Mouse (Mus musculus) urinary bladder, postnatal 4 days (tissue): ENCODE measurements around the gene Icam4.
"Not testable (repeated sequence)": the region's sequence is repeated elsewhere in the genome, so short reads cannot be mapped to it uniquely, and the experiment has no call there.

Experiments
- DNase-seq, 2 experiments: peaks; one replicate each; pipeline ENCODE4 v3.0.0; 2021 to 2022; ENCODE audit warnings: low spot score in 2 of 2

Icam4 gene

DNA sequence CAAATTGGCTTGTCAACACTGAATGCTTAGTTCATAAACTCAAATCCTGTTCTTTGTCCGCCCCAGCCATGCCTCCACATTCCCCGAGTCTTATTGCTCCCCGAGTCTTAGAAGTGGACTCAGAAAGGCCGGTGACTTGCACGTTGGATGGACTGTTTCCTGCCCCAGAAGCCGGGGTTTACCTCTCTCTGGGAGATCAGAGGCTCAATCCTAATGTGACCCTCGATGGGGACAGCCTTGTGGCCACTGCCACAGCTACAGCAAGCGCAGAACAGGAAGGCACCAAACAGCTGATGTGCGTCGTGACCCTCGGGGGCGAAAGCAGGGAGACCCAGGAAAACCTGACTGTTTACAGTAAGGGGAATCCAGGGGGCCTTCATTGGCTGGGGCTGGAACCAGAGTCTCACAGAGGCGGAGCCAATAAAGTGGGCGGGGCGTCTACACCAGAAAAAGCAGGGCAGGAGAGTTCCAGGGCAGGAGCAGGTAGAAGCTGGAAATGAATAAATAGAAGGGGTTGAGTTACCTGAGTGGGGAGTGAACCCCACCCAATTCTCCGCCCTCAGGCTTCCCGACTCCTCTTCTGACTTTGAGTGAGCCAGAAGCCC is 5.4 kb downstream of the Icam4 start:
- DNase-seq = no peak

DNA sequence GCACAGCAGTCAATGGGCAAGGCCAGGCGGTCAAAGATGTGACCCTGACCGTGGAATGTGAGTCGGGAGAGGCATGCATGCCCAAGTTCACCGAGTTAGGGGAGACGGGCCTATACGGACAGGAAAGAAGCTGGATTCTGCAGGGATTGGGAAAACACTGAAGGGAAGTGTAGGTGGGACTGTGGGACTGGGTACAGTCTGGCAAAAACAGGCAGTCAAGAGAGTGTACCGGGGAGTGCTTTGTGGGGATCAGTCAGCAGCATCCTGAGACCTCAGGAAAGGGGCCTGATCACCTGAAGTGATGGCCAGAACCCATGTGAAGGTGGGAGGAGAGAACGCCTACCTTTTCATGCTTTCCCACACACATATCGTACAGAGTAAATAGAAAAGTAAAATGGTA is 6.4 kb downstream of the Icam4 start:
- no peak for DNase-seq

DNA sequence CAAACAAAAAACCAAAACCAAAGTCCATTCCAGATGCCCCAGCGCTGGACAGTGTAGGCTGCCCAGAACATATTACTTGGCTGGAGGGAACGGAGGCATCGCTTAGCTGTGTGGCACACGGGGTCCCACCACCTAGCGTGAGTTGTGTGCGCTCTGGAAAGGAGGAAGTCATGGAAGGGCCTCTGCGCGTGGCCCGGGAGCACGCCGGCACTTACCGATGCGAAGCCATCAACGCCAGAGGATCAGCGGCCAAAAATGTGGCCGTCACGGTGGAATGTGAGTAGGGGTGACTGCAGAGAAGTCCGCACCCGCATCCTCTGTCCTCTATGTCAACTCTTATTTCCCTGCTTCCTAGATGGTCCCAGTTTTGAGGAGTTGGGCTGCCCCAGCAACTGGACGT is 7.0 kb downstream of the Icam4 start:
- no peak for DNase-seq

DNA sequence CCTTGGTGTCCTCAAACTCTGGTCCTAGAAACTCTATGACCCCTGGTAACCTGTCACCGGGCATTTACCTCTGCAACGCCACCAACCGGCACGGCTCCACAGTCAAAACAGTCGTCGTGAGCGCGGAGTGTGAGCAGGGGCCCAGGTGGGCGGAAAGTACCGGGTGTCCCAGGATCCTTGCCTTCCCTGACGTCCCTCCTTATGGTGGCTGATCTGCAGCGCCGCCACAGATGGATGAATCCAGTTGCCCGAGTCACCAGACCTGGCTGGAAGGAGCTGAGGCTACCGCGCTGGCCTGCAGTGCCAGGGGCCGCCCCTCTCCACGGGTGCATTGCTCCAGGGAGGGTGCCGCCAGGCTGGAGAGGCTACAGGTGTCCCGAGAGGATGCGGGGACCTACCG is 7.5 kb downstream of the Icam4 start:
- no peak for DNase-seq

DNA sequence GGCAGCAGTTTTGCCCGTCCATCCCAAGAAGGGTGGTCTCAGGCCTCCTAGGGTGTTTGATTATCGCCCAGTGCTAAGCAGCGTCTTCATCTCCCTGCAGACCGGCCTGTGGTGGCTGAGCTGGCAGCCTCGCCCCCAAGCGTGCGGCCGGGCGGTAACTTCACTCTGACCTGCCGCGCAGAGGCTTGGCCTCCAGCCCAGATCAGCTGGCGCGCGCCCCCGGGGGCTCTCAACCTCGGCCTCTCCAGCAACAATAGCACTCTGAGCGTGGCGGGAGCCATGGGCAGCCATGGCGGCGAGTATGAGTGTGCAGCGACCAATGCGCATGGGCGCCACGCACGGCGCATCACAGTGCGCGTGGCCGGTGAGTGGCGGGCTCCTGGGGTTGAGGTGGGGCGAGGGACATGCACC is 8.3 kb downstream of the Icam4 start:
- peak in 1 of 2 experiments; percentile 37 for DNase-seq

DNA sequence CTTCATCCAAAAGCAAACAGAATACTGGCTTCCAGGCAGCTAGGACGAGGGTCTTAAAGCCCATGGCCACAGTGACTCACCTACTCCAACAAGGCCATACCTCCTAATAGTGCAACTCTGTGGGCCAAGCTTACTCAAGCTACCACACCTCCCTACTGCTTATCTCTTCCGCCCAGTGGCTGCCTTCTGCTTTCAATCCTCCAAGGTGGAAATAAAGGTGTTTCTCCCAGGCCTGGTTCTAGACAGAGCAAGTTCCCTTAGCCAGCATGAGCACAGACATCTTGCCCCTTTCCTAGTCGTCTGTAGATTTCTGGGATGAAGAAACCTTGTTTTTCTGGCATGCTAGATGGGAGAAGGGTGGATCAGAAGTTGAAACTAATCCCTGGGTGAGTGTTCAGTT is 10.6 kb downstream of the Icam4 start:
- DNase-seq = no peak

DNA sequence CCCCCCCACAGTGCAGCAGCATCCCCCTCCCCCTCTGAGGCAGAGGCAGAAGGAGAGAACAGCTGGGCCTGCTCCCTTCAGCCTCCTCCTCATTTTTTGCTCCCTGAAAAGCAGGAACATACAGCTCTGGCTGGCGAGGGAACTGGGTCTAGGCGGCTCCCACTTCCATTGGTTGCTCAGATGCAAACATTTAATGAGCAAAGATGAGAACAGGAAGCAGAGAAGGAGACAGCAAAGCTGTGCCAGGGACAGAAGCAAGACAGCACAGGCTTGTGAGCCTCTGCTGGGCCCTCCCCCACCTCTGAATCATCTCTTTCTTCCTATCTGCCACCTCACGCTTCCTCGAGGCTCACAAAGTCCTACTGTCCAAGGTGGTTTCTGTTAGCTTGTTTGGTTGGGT is 12.1 kb downstream of the Icam4 start:
- no peak for DNase-seq

DNA sequence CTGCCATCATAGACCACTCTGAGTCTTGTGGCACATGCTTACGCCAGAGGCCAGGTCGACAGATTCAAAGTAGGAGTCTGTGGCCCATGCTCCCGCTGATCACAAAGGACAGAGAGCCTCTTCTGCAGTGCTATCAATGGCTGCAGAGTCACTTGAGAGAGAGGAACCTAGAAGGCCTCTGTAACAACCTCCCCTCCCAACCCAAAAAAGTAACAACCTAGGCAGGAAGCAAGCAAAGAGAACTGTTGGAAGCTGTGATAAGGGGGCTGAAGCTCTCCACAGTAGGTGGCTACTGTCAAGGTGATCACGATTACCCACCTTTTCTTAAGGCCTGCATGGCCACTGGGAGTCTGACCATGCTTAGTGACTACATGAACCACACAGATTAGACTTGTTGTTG is 14.4 kb downstream of the Icam4 start:
- no peak for DNase-seq

DNA sequence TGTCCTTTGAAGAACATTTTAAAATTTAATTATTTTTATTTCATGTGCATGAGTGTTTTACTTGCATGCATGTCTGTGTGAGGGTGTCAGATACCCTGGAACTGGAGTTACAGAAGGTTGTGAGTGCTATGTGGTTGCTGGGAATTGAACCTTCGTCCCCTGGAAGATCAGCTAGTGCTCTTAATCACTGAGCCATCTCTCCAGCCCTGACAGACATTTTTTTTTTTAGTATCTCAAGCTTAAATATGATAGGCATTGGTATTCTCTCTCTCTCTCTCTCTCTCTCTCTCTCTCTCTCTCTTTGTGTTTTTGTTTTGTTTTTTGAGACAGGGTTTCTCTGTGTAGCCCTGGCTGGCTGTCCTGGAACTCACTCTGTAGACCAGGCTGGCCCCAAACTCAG is 15.6 kb downstream of the Icam4 start:
- not testable (repeated sequence) for DNase-seq

DNA sequence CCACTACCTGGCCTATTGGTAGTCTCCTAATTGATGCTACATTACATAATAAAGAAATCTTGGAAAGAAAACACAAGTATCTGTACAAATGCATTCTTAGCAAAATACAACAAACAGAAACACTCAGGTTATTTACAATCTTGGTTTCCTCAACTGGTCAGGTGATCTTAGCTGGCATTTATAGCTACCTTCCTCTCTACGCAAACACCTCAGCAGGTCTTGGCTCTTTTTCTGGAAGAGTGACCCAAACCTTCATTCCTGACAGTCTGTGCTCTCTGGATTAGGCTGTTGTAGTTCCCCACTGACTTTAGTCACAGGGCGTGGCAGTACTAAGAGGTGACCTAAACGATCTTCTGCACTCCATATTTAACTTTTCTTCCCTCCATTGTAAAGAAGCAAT is 16.1 kb downstream of the Icam4 start:
- no peak for DNase-seq

DNA sequence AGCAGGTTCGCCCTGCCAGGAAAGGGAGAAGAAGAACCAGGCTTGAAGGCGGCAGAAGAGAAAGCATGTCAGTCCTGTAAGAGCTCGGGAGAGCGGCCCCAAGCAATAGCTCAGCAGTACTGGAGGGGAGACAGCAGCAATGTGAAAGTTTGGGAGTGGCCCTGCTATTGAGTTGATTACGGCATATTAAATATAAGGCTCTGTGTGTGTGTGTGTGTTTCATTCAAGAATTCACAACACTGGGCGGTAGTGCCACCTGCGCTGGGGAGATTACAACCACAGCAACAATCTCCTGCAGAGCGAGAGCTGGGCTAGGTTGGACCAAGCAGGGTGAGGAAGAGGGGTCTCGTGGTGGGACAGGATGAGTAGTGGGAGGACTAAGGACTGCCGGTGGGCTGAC is 22.4 kb downstream of the Icam4 start:
- no peak for DNase-seq

DNA sequence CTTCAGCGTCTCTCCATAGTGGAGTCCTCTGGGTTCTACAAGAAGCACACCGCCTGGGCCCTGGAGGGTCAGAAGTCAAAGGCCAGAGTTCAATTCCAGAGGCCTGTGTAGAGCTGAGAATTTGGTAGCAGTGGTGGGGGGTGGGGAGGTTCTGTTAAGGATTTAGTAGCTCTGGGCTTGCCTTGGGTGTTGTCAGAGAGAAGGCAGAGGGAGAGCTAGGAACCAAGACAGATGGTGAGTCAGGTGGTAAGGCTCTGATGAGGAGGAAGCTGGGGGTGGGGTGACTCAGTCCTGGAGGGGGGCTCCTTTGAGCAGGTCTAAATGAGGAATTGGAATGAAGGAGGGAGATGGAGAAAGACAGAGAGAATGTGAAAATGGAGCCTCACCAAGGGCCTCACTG is 33.8 kb downstream of the Icam4 start:
- no peak for DNase-seq

DNA sequence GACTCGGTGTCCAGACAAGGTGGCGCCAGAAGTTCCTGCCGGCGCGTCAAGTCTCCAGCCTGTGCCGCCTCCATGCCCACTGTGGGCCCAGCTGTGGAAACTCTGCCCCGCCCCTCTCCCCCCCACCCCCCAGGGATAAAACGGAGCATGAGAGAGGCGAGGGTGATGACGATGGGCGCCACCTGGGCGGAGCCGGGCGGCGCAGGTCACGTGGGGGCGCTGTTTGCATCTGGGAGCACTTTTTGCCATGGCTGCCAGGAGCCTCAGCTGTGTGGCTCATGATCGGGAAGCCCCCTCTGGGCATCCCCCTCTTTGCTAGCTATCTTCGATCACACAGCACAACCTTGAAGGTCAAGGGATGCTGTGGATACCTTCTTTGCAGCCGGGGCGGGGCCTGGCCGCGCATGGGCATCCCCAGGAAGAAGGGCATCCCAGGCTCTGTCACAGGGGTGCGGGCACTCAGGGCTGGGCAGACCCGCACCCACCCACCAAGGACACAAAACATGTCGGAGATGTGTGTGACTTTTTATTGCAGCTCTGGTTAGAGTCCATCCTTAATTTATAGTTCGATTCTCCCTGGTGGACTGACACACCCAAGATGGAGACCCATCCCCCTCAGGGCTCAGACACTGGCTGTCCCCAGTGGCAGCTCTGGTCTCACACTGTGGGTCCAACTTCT is 38.0 kb downstream of the Icam4 start, which contains the start of gene Zglp1:
Zglp1 (minus strand) TSS at position 88 of the 679 bp plus-strand sequence.
- DNase-seq = no peak

DNA sequence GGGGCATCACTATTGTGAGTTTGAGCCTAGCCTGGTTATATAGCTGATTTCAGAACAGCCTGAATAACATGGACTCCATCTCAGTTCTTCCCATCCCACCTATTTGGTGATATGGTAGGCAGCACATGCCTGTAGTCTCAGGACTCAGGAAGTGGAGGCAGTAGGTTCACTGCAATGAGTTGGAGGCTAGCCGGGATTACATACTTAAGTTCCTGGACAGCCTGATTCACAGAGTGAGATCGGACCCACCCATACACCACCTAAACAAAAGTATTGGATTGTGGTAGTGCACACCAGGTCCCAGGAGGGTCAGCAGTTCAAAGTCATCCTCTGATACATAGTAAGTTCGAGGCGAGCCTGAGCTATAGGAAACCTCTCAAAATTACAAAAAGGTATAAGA is 43.5 kb downstream of the Icam4 start:
- DNase-seq = no peak

DNA sequence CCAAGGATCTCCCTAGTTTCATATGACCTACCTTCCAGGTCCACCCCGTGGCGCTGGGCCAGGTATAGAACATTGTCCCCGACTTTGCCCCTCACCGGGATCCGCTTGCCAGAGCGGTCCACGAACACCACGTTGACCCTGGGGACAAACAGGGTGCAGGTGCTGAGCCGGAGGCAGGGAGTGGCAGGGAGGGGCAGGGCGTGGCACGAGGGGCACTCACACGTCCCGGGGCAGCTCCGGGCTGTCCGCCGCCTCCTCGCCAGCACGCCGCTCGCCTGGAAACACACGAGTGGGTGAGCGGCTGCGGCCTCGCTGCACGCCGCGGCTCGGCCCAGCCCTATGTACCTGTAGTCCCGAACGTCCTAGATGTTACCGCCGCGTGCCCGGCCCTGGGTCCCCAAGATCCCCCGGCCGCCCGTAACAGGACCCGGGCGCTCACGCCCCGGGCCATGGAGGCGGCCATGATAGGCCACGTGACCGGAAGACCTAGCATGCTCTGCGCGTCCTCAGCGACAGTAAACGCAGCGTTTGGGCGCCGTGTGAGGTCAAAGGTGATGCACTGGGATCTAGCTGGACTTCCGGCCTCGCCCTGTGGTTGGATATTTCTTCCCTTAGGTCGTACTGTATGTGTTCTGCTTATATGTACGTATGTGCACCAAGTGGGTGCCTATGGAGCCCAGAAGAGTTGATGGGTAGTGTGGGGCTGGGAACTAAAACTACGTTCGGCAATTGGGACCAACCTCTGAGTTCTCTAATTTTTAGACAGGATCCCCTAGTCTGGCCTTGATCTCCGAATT is 44.1 kb downstream of the Icam4 start, which contains the start of the genes Gm49373 and Fdx1l:
Gm49373 (minus strand) TSS at position 53 of the 797 bp plus-strand sequence.
Fdx1l (minus strand) TSS at position 571 of the 797 bp plus-strand sequence.
- peak; percentile 82 to 87 for DNase-seq

DNA sequence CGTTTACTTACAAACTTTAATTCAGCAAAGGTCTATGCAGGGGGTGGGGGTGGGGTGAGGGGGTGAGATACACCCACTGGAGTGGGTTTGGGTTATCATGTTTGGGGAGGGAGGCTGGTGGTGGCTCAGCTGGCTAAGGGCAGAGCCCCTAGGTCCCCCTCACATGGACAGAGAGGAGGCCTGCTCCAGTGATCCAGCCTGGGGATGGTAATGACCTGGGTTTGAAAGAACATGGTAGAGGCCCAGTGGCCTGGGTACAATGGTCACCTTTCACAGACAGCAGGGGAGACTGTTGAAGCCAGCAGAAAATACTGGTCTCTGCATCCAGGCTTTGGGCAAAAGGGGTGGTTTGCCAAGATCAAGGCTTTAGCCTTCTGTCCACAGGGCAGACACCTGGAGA is 45.0 kb downstream of the Icam4 start:
- no peak for DNase-seq

DNA sequence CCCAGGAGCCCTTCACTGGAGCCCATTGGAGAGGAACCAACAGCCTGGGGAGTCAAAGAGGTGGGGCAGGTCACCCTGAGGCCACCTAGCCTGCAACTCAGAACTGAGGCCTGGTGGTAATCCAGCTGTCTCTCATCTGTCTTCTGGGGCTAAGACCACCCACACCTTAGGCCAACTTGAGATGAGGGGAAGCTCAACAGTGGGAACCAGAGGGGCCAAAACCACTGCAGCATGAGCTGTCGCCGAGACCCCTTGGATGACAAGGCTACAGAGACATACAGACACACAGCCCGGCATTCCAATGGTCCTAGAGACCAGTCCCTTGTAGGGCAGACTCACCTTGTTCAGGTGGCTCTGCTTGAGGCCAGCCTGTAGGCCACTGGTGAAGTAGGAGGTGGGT is 46.5 kb downstream of the Icam4 start:
- DNase-seq = no peak
